Mouse (Mus musculus) ES-E14 (cell line): ENCODE data around the gene Cpn1.

Experiments
- CHD2 ChIP-seq: IDR thresholded peaks from 2 replicates; pipeline ENCODE4 v1.6.1; 2014; ENCODE audit warnings: mild to moderate bottlenecking, low read depth, low read length, inconsistent platforms
- HCFC1 ChIP-seq: IDR thresholded peaks from 2 replicates; pipeline ENCODE4 v1.6.1; 2012; ENCODE audit warnings: low read length, inconsistent platforms, borderline replicate concordance; ENCODE audit not compliant: insufficient read depth
- MAFK ChIP-seq: IDR thresholded peaks from 2 replicates; pipeline ENCODE4 v1.6.1; 2014; ENCODE audit warnings: mild to moderate bottlenecking, low read depth, low read length, inconsistent platforms; ENCODE audit not compliant: insufficient read depth
- ZC3H11A ChIP-seq: IDR thresholded peaks from 2 replicates; pipeline ENCODE4 v1.6.1; 2012; ENCODE audit warnings: low read depth, mild to moderate bottlenecking, inconsistent platforms, low read length, borderline replicate concordance
- ZNF384 ChIP-seq: IDR thresholded peaks from 2 replicates; pipeline ENCODE4 v1.6.1; 2012; ENCODE audit warnings: low read depth, low read length, inconsistent platforms

DNA sequence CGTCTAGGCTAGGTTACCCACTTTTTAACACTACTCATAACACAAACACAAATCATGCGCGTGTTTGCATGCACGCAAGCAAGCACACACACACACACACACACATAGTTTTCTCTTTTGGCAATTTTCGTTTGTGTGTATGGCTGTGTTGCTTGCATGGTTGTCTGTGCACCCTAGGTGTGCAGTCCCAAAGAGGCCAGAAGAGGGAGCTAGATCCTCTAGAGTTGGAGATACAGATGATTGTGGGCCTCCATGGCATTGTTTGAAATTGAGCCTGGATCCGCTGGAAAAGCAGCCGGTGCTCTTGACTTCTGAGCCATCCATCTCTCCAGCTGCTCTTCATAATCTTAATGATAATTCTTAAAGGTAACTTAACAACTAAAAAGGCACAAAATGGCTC lies 79.9 kb downstream of the Cpn1 start:
- TF ChIP-seq CHD2 (no peak), HCFC1 (no peak), ZC3H11A (no peak), MAFK (no peak), ZNF384 (no peak)
